Mouse (Mus musculus) erythroblast, adult 5-6 weeks (primary cell): ENCODE results near the gene Lmx1a. TPM values are rescaled to one million over a fixed set of nuclear protein-coding genes. Genes with fewer than 3 reads are reported as not detected.

Experiments used
- ATAC-seq: replicated peaks from 2 replicates; pipeline ENCODE4 v1.8.0; 2016; ENCODE audit warnings: moderate number of reproducible peaks, mild to moderate bottlenecking, moderate TSS enrichment, inconsistent platforms; ENCODE audit not compliant: poor library complexity, low FRiP score, severe bottlenecking
- total RNA-seq, 2 experiments: library from RNA; stranded (forward) in 1 of 2; stranded (reverse) in 1 of 2; fragments of 150-400 nt in 1 of 2; fragments of 200-764, 138-1000 nt in 1 of 2; gene quantifications; 2 replicates each; pipeline versions ENCODE4 v1.2.3 to v1.2.4; 2015 to 2017; ENCODE audit warnings: low replicate concordance in 2 of 2

Gene Lmx1a
- total RNA-seq (2015; ENCODE audit: low replicate concordance) = not detected in 2 replicates
- not detected in 2 replicates for total RNA-seq (2017; ENCODE audit: low replicate concordance)

DNA sequence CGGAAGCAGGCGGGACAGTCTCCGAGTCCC is at the start of gene Lmx1a:
Gene Lmx1a, plus strand, starts transcription at position 6 of the 30 bp plus-strand sequence.
- ATAC-seq = no peak

DNA sequence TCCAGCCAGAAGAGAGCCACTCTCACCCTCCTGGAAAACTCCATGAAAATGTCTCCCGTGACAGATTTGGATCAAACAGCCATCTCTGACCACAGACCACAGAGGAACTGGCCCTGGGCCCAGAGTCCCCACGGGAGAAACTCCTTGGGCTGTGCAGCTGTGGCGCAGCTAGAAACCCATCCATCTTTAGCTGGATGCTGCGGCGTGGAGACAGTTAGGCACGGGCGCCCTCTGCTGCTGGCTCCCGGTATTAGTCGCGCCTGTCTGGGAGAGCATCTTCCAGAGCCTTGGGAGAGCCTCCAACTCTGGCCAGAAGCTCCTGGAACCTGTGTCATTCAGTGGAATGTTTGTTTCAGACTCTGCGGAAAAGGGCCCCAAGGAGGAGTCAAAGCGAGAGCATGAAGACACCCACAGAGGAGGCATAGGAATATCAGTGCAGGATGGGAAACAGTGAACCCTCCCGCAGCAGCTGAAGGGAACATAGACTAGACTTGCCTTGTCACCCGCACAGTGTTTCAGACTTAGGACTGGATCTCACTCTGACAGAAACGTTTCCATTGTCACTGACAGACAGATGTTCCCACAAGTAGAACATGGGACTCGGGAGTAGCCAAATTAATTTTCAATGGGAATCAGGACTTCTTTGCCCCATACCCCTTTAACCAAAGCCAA is 44.0 kb upstream of the Lmx1a start:
- no peak; the same call in 1 of the 2 replicates for ATAC-seq

DNA sequence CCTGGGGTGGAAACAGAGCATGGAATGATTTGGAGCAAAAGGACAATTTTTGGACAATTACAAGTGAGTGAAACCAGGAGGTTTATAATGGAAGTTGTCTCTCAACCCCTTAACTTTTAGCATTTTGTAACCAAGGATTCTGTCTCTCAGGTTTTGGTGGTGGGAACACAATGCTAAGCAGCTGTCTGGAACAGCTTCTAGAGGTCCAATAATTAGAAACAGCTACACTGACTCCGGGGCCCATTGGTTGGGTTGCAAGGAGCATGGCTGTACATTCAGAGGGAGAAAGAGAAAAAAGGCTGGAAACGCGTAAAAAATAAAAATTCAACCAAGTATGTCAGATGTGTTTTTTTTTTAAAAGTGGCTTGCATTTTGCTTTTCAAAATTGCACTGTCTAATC is 40.4 kb upstream of the Lmx1a start:
- ATAC-seq = no peak

DNA sequence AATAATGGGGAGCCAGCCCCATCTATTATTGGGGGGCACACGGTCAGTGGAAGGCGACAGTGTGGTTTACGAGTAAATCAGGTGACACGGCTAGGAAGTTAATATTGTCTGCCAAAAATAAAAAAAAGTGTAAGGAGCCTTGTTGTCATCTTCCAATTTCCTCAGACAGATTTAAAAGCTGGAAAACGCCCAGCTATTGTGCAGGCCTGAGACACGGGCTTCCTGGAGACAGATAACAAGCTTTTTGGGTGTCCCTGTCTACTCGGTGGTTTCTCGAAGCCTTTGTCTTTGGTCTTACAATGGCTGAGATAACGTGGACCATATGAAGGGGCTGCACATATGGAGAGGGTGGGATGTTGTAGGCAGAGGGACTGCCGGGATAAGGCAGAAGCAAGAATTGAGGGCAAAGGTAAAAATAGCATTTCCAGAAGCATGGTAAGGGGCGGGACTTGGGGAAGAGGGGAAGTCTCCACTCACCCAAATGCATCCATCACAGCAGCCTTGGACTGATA is 39.9 kb upstream of the Lmx1a start:
- no peak for ATAC-seq

DNA sequence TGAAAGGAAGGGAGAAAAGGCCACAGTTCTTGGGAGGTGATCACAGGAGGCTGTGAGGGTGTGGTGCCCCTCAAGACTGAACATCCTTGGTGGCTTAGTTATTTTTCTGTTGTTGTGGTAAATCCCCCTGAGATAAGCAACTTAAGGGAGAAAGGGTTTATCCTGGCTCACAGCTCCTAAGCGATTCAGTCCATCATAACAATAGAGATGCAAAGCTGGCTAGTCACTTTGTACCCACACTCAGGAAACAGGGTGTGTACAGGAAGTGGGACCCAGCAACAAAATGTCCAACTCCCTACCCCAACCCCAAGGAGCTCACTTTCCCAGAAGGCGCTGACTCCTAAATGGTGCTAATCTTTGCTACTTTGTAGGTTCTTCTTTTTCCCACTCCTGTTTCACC is 36.7 kb upstream of the Lmx1a start:
- ATAC-seq = no peak

DNA sequence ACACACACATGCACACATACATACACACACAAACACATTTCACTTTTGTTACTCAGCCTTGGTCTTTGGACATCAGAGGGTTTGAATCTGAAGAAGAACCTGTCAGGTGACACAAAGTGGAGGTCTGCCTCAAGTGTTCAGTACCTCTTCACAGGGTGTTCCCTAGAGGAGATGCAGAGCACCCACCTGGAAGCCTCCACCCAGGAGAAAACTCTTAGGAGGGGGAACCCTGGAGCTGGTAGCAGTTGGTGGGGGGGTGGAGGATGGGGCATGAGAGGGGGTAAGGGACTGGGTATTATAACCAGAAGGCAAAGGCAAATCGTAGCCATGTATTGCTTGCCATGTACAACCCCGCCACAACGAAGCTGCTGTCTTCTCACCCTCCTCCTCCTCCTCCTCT is 30.0 kb upstream of the Lmx1a start:
- no peak for ATAC-seq

DNA sequence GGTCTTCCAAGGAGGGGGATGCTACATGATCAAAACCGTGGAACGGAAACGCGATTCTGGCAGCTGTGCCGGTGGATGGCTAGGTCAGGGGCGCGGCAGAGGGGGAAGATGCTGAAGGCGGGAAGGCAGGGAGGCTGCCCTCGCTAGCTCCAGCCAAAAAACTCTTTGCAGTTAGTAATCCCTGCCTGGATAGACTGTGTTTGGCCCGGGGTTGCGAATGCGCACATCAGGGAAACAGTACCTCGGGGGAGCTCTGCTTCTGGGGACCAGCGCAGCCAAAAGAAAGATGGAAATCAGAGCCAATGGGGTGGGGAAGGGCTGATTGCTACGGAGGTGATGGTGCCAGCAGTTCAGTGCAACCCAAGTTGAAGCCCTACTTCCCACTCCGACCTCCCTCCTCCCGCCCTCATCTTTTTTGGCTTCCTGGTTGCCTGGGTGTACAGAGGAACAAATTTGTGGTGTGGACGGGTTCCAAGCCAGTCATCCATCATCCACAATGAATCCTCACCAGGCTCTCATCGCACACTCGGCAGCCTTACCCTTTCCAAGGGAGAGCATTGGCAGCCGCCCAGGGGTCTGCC is 28.4 kb upstream of the Lmx1a start:
- no peak for ATAC-seq

DNA sequence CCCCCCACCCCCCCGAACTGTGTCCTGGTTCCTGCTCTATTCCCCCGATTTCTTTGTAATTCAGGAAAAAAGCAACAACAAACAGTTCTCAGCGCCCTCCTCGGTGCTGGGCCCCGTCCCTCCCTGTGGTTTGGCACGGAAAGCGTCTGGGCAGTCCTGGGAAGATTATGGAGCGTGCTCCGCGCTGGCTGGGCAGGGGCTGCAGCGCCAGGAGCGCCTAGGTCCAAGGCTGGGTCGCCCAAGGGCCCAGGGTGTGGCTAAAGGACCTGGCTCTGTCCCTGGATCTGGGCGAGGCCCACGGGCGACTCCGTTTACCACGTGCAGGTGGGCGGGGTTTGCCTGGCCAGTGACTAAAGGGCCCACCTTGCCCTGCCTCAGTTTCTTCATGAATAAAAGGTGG is 27.9 kb upstream of the Lmx1a start:
- ATAC-seq = no peak

DNA sequence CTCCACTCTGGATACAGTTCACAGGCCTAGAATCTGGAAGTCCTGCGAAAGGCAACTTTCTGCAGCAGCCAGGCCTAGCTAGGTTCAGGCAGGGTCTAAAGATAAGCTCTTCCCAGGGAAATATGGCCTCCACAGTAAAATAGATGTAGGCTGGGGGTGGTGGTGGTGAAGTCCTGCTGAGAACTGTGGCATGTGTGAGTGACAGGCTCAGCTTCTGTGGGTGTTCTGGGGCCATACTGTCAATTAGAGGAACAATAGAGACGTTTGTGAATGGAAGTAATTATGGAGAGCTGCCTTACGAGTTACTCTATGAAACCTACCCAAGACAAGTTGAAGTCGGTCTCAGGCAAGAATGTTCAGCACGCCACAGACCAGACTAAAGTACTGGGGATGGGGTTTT is 25.9 kb upstream of the Lmx1a start:
- no peak for ATAC-seq

DNA sequence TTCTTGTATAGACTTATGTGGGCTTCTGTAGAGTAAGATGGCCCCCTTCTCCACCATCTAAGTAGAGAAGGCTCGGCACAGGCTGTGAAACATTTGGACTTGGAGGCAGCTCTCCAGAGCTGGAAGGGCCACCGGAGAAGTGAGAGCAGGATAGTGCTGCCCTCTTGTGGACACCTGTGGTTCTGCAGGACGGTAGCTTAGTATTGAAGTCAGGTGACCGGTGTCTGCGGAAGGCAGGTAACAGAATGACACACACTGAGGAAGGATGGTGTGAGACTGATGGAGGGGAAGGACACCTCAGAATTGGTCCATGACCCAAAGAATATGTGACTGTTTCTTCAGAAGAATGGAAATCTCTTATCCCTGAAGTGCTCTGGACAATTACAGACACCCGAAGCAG is 19.2 kb upstream of the Lmx1a start:
- ATAC-seq = peak; percentile 62

DNA sequence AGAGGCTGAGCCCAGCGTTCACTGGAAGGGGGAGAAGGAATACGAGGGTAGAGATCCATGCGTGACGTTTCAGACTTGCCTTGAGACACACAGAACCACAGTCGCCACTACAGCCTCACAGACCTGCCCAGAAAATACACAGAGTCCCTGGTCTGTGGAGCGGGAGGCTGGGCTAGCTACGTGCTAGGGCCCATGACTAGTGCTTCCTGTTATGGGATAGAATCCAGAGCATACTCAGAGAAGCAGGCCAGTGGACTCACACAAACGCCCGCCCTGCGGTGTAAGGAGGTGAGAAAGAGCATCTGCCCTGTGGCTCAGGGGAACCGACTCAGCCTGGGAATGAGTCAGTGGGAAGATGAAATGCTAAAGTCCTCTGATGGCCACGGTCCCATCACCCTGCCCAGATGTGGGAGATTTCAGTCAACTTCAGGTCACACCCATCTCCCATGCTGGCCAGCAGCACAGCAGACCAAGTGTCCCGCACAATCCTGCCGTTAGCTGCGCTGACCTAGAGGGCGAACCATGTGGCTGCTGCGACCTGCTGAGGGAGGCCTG is 16.5 kb upstream of the Lmx1a start:
- no peak for ATAC-seq

DNA sequence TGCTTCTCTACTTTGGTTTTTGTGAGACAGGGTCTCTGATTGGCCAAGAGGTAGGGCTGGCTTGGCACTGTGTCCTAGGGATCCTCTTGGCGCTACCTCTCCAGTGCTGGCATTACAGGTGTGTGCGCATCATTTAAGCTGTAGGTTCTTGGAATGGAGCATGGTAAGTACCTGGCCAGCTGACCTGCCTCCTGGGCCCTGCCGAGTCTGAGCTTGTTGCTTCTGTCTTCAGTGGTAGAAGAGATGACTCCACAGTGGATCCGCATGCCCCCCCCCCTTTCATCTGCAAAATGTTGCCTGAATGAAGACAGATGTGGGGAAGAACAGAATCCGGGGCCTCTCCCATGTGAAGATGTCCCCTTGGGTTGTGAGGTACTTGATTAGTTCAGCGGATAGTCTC is 10.0 kb upstream of the Lmx1a start:
- ATAC-seq = no peak

DNA sequence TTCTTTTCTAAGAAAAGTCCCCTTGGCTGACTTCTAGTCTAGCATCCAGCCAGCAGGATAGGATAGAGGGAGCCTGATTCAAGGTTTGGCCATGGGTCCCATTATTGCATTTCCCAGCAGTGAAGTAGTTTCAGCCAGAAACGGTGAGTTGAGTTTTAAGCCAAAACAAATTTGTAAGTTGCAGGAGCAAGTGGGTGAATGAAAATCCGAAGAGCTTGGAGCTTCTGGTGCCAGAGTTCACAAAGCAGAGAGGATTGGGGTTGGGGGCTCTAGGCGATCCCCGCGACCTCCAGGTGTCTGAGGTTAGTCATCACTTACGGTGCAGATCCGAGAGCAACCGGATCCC is 1.1 kb upstream of the Lmx1a start:
- ATAC-seq = no peak

DNA sequence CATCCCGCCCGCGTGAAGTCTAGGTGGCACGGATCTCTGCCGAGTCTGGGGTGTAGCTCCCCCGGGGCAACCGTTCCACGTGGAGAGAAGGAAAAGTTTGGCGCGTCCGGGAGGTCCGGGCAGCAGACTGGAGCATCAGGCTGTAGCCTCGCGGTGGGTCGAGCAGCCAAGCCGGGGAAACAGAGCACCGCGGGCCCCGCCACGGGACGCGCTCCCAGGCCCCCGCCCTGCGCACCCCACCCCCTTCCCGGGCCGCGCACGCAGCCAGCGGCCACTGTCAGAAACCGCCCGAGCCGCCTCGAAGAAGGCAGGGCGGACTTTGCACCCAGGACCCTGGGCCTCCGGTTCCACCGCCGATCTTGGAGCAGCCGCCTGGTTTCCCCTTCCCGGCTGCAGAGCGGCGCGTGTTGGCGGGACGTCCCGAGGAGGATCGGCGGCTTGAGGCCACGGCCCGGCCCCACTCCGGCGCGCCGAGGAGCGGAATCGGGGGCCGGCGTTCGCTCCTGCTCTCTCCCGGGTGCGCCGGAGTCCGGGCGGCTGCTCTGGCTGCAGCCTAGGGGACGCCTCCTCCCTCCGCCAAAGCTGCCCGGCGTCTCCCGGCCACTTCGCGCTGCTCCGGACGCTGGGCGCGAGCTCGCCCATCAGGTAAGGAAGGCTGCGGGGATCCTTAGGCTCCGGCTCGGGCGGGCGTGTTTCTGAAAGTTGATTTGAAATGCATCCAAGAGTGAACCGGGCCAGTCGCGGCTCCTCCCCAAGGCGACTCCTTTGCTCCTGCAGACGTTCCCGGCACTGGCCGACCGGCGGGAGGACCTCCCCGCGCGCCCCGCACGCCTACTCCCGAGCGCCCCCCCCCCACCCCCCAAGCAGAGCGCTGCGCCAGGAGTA is 448 bp upstream of the Lmx1a start:
- ATAC-seq = no peak

DNA sequence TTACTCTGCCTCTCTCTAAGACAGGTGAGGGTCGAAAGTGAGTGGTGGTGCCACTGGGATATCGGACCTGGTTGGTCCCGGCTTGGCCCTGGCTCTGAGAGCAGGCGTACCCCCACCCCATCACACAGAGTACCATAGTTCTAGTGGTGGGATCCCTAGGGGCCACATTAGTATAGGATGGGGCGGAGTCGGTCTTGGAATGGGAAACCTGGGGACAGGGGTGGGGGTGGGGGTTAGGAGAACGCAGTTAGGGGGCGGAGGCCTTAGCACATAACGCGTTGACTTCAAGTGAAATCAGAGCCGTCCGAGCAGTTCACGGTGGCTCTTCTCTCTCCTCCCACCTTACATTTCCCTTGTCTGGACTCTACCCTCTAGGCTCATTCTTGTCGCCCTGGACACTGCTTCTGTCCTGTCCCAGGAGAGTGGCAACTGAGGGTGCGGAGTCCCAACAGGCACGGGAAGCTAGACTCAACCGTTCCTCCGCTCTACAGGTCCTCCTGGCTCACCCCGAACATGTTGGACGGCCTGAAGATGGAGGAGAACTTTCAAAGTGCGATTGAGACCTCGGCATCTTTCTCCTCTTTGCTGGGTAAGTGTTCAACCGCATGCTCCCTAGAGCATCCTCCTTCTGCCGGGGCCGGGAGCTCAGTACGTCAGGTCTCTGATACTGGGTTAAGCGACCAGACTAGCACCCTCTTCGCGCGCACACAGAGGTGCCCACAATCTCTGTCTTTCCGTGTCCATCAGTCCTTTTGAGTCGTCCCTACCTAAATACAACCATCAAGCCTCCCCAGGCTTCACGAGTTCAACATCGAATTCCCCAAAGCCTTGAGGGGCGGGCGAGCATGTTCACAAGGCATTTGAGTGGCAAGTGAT is 463 bp downstream of the Lmx1a start:
- no peak for ATAC-seq

DNA sequence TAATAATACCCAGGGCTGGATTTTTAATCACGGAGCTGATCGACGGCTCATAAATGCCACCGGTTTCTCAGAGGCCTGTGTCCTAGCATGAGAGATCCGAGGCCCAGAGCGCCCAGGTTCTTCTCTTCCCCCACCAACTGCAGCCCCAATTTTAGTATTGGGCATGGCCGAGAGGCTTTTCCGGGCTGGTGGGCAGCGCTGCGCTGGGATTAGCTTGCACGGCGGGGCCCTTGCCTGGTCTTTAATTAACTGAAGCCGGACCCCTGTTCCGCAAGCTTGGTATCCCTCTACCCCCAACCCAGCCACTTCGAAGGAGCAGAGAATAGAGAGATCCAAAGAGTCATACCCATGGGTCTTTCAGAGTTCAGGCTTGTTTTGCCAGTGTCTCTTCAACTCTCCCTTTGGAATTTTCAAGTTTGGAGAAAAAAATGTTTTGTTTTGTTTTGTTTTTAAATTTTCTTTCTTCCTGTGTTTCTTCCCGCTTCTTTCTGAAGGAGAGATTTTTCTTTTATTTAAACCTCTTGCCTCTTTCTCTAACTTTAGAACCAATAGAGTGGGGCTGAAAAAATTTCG is 1.2 kb downstream of the Lmx1a start:
- ATAC-seq = no peak

DNA sequence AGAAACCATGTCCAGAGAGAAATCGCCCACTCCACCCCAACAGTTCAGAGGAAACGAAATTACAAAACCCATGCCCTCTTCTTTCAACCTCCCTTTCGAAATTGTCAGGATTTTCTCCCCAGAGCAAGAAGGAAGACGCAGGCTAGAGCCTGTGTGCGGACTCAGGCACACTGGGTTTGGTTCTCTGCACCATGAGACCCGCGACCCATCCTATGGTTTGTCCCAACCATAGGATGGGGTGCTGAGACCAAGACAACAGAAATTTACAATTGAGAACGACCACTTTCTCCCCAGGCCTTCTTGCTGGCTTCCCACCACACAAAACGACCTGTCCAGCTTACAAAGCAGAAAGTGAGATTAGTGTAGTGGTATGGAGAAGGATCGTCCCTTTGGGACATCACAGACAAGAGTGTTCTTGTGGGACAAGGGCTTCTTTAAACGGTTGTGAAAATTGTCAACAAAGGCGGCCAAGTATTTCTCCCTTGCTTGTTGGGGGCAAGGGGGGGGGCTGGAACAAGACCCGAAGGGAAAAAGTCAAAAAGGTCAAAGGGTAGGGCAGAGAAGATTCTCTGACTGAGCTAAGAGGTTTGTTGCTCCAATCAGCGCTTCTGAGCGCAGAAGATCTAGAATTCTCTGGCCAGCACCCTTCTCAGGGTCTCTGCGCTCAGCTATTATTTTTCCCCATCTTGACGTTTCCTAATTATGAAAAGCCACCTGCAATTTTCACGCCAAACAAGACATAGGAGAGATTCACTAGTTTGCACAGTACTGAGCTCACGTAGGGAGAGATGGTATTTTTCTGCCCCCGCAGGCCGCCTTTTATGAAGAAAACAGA is 1.9 kb downstream of the Lmx1a start:
- no peak for ATAC-seq

DNA sequence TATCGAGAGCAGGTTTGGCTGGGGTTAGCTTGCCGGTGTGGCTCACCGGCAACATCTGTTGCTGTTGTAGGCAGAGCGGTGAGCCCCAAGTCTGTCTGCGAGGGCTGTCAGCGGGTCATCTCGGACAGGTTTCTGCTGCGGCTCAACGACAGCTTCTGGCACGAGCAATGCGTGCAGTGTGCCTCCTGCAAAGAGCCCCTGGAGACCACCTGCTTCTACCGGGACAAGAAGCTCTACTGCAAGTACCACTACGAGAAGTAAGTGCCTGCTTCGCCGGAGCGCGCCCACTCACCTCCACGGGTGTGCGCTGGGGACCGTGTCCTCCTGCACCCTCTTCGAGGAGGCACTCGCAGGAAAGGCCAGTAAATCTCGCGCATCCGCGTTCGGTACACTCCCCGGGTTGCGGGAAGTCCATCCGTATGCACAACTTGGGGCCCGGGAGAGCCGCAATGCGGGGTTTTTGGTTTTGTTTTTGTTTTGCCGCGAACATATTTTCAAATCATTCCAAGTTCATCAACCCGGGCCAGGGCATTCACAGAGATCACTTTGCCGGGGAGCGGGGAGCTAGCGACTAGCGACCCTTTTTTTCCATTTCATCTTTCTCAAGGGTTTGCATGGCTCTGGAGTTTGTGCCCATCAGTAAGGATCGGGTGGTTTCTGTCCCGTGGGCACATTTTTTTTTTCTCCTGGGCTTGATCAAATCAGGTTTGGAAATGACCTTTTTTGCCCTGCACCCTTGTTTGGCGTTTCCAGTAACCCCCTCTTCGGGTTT is 3.1 kb downstream of the Lmx1a start:
- no peak for ATAC-seq
